Mouse (Mus musculus) ovary, postnatal 36 days (tissue): ENCODE results near the gene Ppp1r15a.
"Not testable (repeated sequence)": the region's sequence is repeated elsewhere in the genome, so short reads cannot be mapped to it uniquely, and the experiment has no call there.

Experiments used
- DNase-seq: peaks from one replicate; pipeline ENCODE4 v3.0.0; 2022; ENCODE audit warnings: low spot score, mixed read lengths

Ppp1r15a gene

GRCm38 (mm10) chr7:45551512-45551883, 25.4 kb upstream of the Ppp1r15a start:
- no peak for DNase-seq

GRCm38 (mm10) chr7:45550821-45551511, 24.9 kb upstream of the Ppp1r15a start:
- no peak for DNase-seq

DNA sequence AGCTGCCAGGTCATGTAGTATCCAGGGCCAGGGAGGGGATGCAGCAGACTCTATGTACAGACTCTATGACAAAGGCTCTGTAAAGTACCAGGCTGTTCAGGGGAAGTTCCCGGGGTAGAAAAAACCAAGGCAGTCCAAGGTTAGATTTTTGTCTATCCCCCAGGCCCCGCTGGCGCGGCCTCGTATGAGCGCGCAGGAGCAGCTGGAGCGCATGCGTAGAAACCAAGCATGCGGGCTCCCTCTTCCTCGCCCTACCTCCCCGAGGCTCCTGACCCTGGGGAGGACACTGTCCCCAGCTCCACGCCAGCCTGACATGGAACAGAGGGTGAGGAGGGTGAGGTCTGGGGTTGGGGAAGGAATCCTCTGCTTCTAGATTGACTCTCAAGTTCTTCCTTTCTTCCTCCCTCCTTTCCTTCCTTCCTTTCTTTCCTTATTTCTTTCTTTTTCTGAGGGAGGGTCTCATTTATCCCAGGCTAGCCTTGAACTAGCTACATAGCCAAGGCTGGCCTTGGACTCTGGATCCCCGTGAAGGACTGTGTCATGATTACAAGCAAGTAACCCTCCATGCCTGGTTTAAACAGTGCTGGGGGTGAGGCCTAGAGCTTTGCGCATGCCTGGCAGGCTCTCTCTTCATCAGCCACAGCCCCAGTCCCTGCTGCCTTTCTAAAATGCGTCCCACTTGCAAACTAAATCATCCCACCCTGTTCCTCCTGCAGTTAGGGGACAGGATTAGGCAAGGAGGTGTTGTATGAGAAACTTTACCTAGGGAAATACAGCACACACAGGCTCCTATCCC, 23.8 kb upstream of the Ppp1r15a start:
- DNase-seq, result no peak

DNA sequence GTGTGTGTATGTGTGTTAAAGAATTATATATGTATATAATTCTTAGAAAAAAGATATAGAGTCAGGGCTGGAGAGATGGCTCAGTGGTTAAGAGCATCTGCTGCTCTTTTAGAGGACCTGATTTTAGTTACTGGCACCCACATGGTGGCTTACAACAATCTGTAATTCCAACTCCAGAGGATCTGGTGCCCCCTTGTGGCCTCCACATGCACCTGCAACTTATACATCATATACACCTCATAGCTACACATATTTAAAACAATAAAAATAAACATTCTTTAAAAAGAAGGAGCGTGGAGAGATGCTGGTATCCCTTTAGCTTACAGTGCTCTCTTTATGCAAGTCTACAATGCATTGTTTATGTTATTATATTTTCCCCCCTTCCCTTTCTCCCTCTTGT, 18.5 kb upstream of the Ppp1r15a start:
- no peak for DNase-seq

DNA sequence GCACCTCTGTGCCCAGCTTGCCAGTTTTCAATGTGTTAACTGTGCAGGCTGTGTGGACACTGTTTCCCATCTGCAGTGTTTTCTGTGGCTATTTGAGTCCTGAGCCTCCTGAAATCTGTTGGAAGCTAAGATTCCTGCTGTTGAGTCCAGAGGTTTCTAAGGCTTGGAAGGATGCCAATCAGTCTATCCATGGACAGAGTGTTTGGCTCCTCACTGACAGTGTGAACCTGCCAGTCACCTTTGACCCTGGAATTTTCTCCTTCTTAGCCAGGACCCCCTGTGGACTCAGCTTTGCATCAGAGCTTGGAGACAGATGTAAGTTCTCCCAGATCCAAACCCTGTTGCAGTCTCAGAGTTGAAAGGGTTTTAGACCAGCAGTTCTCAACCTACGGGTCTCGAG, 14.1 kb upstream of the Ppp1r15a start:
- no peak for DNase-seq

- no peak for DNase-seq
These were observed 13.0 kb upstream of the Ppp1r15a start for GRCm38 (mm10) chr7:45539095-45539494.

- DNase-seq, result no peak
These were observed 12.3 kb upstream of the Ppp1r15a start for GRCm38 (mm10) chr7:45538163-45539041.

DNA sequence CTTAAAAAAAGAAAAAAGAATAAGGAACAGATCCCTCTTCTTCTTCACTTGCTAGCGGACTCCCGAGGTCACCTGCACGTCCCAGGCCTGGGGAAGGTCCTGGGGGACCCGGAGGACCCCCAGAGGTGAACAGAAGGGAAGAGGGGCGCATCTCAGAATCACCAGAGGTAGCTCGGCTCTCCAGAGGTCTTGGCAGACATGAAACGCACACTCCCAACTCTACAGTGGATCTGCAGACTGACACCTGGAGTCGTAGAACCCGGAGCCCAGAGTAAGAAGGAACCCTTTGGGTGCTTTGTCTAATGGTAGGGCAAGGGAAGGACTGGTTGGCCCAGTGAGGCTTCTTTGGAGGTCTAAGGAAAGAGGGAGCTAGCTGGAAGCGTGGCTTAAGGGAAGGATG, 11.5 kb upstream of the Ppp1r15a start:
- no peak for DNase-seq

- DNase-seq, result no peak
These were observed 9.6 kb upstream of the Ppp1r15a start for GRCm38 (mm10) chr7:45535676-45536075.

GRCm38 (mm10) chr7:45530643-45531042, 4.6 kb upstream of the Ppp1r15a start:
- DNase-seq, result no peak

- peak; percentile 38 for DNase-seq
These were observed 3.4 kb upstream of the Ppp1r15a start for GRCm38 (mm10) chr7:45529461-45529860.

- DNase-seq, result not testable (repeated sequence)
These were observed 1.1 kb upstream of the Ppp1r15a start for GRCm38 (mm10) chr7:45527169-45527568.

GRCm38 (mm10) chr7:45526474-45527120, 529 bp upstream of the Ppp1r15a start:
- DNase-seq, result no peak

DNA sequence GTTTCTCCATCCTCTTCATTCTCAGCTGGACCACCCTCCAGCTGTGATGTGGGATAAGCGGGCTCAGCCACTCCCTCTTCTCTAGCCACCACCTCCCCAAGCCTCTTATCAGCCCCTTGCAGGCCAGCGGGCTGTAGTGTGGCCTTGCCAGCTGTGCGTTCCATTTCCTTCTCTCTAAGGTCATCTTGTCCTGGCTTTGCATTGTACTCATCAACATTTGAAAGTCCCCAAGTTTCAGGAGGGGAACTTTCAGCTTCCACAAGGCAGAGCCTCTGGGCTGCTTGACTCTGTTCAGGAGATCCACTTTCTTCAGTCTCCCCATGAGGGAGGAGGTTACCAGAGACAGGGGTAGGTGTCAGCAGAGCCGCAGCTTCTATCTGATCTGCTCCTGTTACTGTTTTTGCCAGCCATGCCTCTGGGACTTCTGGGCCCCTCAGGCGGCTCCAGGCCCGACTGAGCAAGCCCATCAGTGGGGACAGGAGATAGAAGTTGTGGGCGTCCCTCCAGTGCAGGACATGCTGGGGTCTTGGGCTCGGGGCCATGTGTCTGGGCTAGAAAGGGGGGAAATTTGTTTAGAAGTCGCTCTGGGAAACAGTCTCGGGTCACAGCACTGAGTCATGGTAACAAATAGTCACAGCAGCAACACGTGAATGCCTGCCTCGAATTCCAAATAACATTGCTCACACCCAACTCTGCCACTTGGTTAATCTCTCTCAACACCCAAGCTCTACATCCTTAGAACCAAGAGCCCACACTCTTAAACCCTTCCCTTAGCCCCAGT, 1.0 kb downstream of the Ppp1r15a start:
- peak; percentile 60 for DNase-seq

GRCm38 (mm10) chr7:45523678-45524170, 2.3 kb downstream of the Ppp1r15a start:
- DNase-seq, result no peak

DNA sequence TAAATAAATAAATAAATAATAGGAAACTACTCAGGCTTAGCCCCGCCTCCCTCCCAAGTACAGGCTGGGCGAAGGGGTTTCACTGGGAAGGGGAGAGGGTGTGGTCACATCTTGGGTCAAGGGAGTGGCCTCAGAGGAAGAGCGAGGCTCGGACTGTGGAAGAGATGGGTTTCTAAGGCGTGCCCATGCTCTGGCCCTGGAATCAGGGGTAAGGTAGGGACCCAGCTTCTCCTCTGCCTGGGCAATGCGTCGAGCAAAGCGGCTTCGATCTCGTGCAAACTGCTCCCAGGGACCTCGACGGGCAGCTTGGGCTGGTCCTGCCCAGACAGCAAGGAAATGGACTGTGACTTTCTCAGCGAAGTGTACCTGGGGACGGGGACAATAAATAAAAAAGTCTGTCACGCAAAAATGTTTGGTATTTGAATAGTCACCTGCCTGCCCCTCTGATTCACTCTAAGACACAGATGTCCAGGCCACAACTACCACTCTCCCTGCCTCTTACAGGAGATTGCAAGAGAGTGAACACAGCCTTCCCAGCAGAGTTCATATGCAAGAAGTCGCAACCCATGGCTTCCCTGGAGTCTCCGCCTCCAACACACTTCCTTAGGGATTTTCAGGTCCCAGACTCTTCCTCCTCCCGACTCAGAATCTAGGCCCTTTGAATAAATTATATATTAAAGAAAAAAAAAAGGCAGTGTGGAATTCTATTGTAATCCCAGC, 3.0 kb downstream of the Ppp1r15a start:
- DNase-seq, result no peak

- DNase-seq, result no peak
These were observed 3.8 kb downstream of the Ppp1r15a start for GRCm38 (mm10) chr7:45522194-45522752.

DNA sequence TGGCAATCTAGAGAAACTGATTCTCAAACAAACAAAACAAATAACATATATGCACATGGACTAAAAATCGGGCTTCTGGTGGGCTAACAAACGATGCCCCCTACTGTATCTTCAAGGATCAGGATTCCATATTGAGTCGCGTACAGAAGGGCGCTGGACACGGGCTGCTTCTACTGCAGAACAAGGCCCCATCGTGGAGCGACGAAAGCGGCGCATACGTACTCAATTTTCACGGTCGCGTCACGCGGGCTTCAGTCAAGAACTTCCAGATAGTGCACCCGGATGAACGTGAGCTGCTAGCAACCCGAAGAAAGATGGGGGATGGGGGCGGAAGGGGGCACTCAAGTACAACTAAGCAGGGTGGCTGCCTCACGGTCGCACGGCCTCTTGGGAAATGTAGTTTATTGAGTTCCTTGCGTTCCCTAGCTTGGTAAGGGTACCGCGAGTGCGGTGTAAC, 4.3 kb downstream of the Ppp1r15a start:
- DNase-seq, result peak; percentile 78

- DNase-seq, result no peak
These were observed 5.5 kb downstream of the Ppp1r15a start for GRCm38 (mm10) chr7:45520605-45521004.
